Mouse (Mus musculus) forebrain, embryonic 10.5 days (tissue): ENCODE measurements at regions not wholly inside any gene's neighbourhood (a gene's known extent, or its start where the extent isn't known, plus 50 kb on each side); places are given as distances from the start of the nearest gene placed in this dataset.
"Not testable (repeated sequence)": the region's sequence is repeated elsewhere in the genome, so short reads cannot be mapped to it uniquely, and the experiment has no call there.

ENCODE experiments used
- DNase-seq: peaks from one replicate; pipeline ENCODE4 v3.0.0-alpha.2; 2017; ENCODE audit warnings: low spot score; ENCODE audit errors: extremely low spot score
- H3K27ac ChIP-seq: fragments of 300-500 bp; sonication (generic); 2 replicates; pipeline ENCODE4 v1.5.1; 2016; ENCODE audit warnings: mild to moderate bottlenecking
- H3K27me3 ChIP-seq: fragments of 300-500 bp; sonication (generic); 2 replicates; pipeline ENCODE4 v1.6.1; 2016; ENCODE audit warnings: mild to moderate bottlenecking; ENCODE audit not compliant: poor library complexity, severe bottlenecking
- H3K36me3 ChIP-seq: fragments of 300-500 bp; sonication (generic); replicated peaks from 2 replicates; pipeline ENCODE4 v1.6.1; 2016; ENCODE audit warnings: mild to moderate bottlenecking, moderate library complexity
- H3K4me1 ChIP-seq: fragments of 300-500 bp; sonication (generic); 2 replicates; pipeline ENCODE4 v1.6.1; 2016
- H3K4me3 ChIP-seq: fragments of 300-500 bp; sonication (generic); 2 replicates; pipeline ENCODE4 v1.5.1; 2016; ENCODE audit warnings: mild to moderate bottlenecking, moderate library complexity
- H3K9me3 ChIP-seq: fragments of 300-500 bp; sonication (generic); 2 replicates; pipeline ENCODE4 v1.6.1; 2016; ENCODE audit warnings: mild to moderate bottlenecking, moderate library complexity
- WGBS: fragments of 180-500 bp; shearing (Covaris S2); methylation state at CpG from one replicate; pipeline ENCODE4 v1.1.7; 2016; 5-methylcytosine and 5-hydroxymethylcytosine counted together

- Histone ChIP-seq H3K4me3 (no peak overlapping the region), H3K27me3 (no peaks in the 10 kb centered on the region), H3K4me1 (no peaks in the 10 kb centered on the region), H3K9me3 (no peaks in the 10 kb centered on the region), H3K27ac (no peak overlapping the region), H3K36me3 (no peaks in the 10 kb centered on the region)
- 70% methylated on average over 3 of the region's 3 CpGs for WGBS
- DNase-seq = no peak
These were observed 154.5 kb upstream of the Slc13a1 start for GRCm38 (mm10) chr6:24322371-24322770.

- WGBS = 92% methylated on average over 2 of the region's 2 CpGs
- no peaks in the 10 kb centered on the region for H3K36me3 ChIP-seq
- H3K27ac ChIP-seq = no peak overlapping the region
- H3K27me3 ChIP-seq = no peaks in the 10 kb centered on the region
- no peak for DNase-seq
- no peak overlapping the region for H3K4me3 ChIP-seq
- no peaks in the 10 kb centered on the region for H3K4me1 ChIP-seq
- no peaks in the 10 kb centered on the region for H3K9me3 ChIP-seq
These were observed 151.0 kb upstream of the Slc13a1 start for GRCm38 (mm10) chr6:24318862-24319261.

- no peak overlapping the region for H3K4me3 ChIP-seq
- no peaks in the 10 kb centered on the region for H3K9me3 ChIP-seq
- H3K36me3 ChIP-seq = no peaks in the 10 kb centered on the region
- WGBS = 93% methylated on average over 2 of the region's 2 CpGs
- H3K27ac ChIP-seq = no peak overlapping the region
- H3K4me1 ChIP-seq = no peaks in the 10 kb centered on the region
- DNase-seq = no peak
- H3K27me3 ChIP-seq = no peaks in the 10 kb centered on the region
These were observed 142.8 kb upstream of the Slc13a1 start for GRCm38 (mm10) chr6:24310675-24311074.

GRCm38 (mm10) chr6:24309810-24310209 lies 141.9 kb upstream of the Slc13a1 start:
- Histone ChIP-seq H3K4me3 (no peak overlapping the region), H3K27me3 (no peaks in the 10 kb centered on the region), H3K27ac (no peak overlapping the region), H3K36me3 (no peaks in the 10 kb centered on the region), H3K4me1 (no peaks in the 10 kb centered on the region), H3K9me3 (no peaks in the 10 kb centered on the region)
- no peak for DNase-seq
- 96% methylated on average over 1 of the region's 1 CpGs for WGBS

GRCm38 (mm10) chr6:24301681-24302080 lies 133.8 kb upstream of the Slc13a1 start:
- no peak overlapping the region for H3K27ac ChIP-seq
- no peaks in the 10 kb centered on the region for H3K9me3 ChIP-seq
- DNase-seq = no peak
- H3K27me3 ChIP-seq = no peaks in the 10 kb centered on the region
- no peak overlapping the region for H3K4me3 ChIP-seq
- H3K36me3 ChIP-seq = no peaks in the 10 kb centered on the region
- H3K4me1 ChIP-seq = no peaks in the 10 kb centered on the region
- WGBS = 84% methylated on average over 4 of the region's 4 CpGs

GRCm38 (mm10) chr6:24301146-24301545 lies 133.3 kb upstream of the Slc13a1 start:
- Histone ChIP-seq H3K27ac (no peak overlapping the region), H3K4me3 (no peak overlapping the region), H3K36me3 (no peaks in the 10 kb centered on the region), H3K27me3 (no peaks in the 10 kb centered on the region), H3K9me3 (no peaks in the 10 kb centered on the region), H3K4me1 (no peaks in the 10 kb centered on the region)
- no peak for DNase-seq
- 64% methylated on average over 2 of the region's 2 CpGs for WGBS

GRCm38 (mm10) chr6:24298562-24299212 lies 130.8 kb upstream of the Slc13a1 start:
- Histone ChIP-seq H3K36me3 (no peaks in the 10 kb centered on the region), H3K27ac (no peak overlapping the region), H3K9me3 (no peaks in the 10 kb centered on the region), H3K27me3 (no peaks in the 10 kb centered on the region), H3K4me3 (no peak overlapping the region), H3K4me1 (no peaks in the 10 kb centered on the region)
- DNase-seq = no peak
- 90% methylated on average over 5 of the region's 5 CpGs for WGBS

- not testable (repeated sequence) for DNase-seq, H3K27ac ChIP-seq, H3K4me3 ChIP-seq, H3K27me3 ChIP-seq, H3K9me3 ChIP-seq, H3K36me3 ChIP-seq, H3K4me1 ChIP-seq
- WGBS = 81% methylated on average over 2 of the region's 2 CpGs
These were observed 120.9 kb upstream of the Slc13a1 start for GRCm38 (mm10) chr6:24288757-24289156.

- Histone ChIP-seq H3K27ac (no peak overlapping the region), H3K27me3 (no peaks in the 10 kb centered on the region), H3K4me1 (no peaks in the 10 kb centered on the region), H3K36me3 (no peaks in the 10 kb centered on the region), H3K9me3 (no peaks in the 10 kb centered on the region), H3K4me3 (no peak overlapping the region)
- no peak for DNase-seq
- WGBS = 86% methylated on average over 5 of the region's 5 CpGs
These were observed 104.9 kb upstream of the Slc13a1 start for GRCm38 (mm10) chr6:24272821-24273220.

GRCm38 (mm10) chr6:24269633-24270032 lies 101.7 kb upstream of the Slc13a1 start:
- Histone ChIP-seq H3K27me3 (no peaks in the 10 kb centered on the region), H3K36me3 (no peaks in the 10 kb centered on the region), H3K4me1 (no peaks in the 10 kb centered on the region), H3K27ac (no peak overlapping the region), H3K9me3 (no peaks in the 10 kb centered on the region), H3K4me3 (no peak overlapping the region)
- no peak for DNase-seq
- 92% methylated on average over 3 of the region's 3 CpGs for WGBS

- no peaks in the 10 kb centered on the region for H3K36me3 ChIP-seq
- no peaks in the 10 kb centered on the region for H3K4me1 ChIP-seq
- no peaks in the 10 kb centered on the region for H3K9me3 ChIP-seq
- H3K4me3 ChIP-seq = no peak overlapping the region
- 86% methylated on average over 4 of the region's 4 CpGs for WGBS
- H3K27ac ChIP-seq = no peak overlapping the region
- no peaks in the 10 kb centered on the region for H3K27me3 ChIP-seq
- DNase-seq = no peak
These were observed 95.9 kb upstream of the Slc13a1 start for GRCm38 (mm10) chr6:24263796-24264195.

GRCm38 (mm10) chr6:24262578-24262977 lies 94.7 kb upstream of the Slc13a1 start:
- Histone ChIP-seq H3K4me3 (no peak overlapping the region), H3K36me3 (no peaks in the 10 kb centered on the region), H3K27ac (no peak overlapping the region), H3K27me3 (no peaks in the 10 kb centered on the region), H3K4me1 (no peaks in the 10 kb centered on the region), H3K9me3 (no peaks in the 10 kb centered on the region)
- DNase-seq = no peak
- 85% methylated on average over 5 of the region's 5 CpGs for WGBS

GRCm38 (mm10) chr6:24245591-24245990 lies 77.7 kb upstream of the Slc13a1 start:
- H3K9me3 ChIP-seq = no peaks in the 10 kb centered on the region
- H3K36me3 ChIP-seq = no peaks in the 10 kb centered on the region
- no peaks in the 10 kb centered on the region for H3K27me3 ChIP-seq
- DNase-seq = no peak
- H3K4me3 ChIP-seq = no peak overlapping the region
- H3K27ac ChIP-seq = no peak overlapping the region
- 89% methylated on average over 1 of the region's 1 CpGs for WGBS
- no peaks in the 10 kb centered on the region for H3K4me1 ChIP-seq

GRCm38 (mm10) chr6:24238541-24238940 lies 70.6 kb upstream of the Slc13a1 start:
- Histone ChIP-seq H3K27me3 (no peaks in the 10 kb centered on the region), H3K4me1 (no peaks in the 10 kb centered on the region), H3K27ac (no peak overlapping the region), H3K9me3 (no peaks in the 10 kb centered on the region), H3K4me3 (no peak overlapping the region), H3K36me3 (no peaks in the 10 kb centered on the region)
- DNase-seq = no peak
- 55% methylated on average over 1 of the region's 1 CpGs for WGBS
